In the genomic region with DNA sequence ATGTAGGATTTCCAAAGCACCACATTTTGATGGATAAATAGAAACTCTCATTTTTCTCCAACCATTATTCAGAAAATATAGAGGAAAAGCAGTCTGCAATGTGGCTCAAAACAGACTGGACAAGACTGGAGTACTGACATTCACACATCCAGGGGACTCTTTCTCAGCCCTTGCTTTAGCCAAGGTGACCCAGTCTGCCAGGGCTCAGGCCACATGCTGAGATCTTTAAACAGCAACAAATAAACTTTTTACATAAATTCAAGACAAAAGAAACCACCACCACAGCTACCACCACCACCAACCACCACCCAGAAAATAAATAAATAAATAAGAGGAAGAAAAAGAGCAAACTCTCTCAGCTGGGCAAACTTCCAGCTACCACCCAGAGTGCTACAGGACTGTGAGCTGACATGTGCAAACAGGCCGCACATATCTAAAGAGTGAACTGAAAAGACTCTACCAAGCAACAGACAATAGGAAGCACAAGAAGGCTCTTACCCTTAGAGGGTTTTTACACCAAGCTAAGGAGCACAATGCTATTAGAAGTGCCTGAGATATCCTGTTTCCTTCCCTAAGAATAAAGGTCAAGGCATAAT, we compare ENCODE assay signal across 11 mouse cellular contexts.
DNase-seq lines count a peak whose midpoint lies in the region; ATAC-seq and TF ChIP-seq lines count a peak whose summit lies in the region.
"Had no signal": no experiment of that assay in that cellular context is flagged by ENCODE, and none has a peak within 500 bp of the region (broad histone marks: within the 10 kb centered on the region; RNA-seq: fewer than 3 reads in every experiment).

No protein-coding gene starts in this region.

- H3K4me1 ChIP-seq in kidney, adult 2 months (ENCODE audit: control insufficient read depth, insufficient read depth, low read length): 0 out of 2 replicates have a peak, but pooled peaks cover 3% of the 10 kb centered on the region
- peaks cover 70% of the 10 kb centered on the region for H3K4me1 ChIP-seq in limb, embryonic 12.5 days (replicated peaks)

- H3K36me3 ChIP-seq in kidney, adult 2 months (ENCODE audit: control insufficient read depth, insufficient read depth, low read length): no peaks in the 10 kb centered on the region
- H3K36me3 ChIP-seq in limb, embryonic 12.5 days: no peaks in the 10 kb centered on the region
- H3K36me3 ChIP-seq: forebrain, embryonic 12.5 days; hindbrain, embryonic 15.5 days had no signal

- TF ChIP-seq CTCF in kidney, adult 2 months (conservative IDR thresholded peaks at IDR 0.05; ENCODE audit: insufficient read depth, insufficient read length, low read depth, low read length): no peak

- H3K4me2 ChIP-seq in limb, embryonic 12.5 days: no peak overlapping the region
- H3K4me2 ChIP-seq: forebrain, embryonic 12.5 days; hindbrain, embryonic 15.5 days had no signal

- no peak for TF ChIP-seq POLR2A in kidney, adult 2 months (IDR thresholded peaks at IDR 0.05; ENCODE audit: low read depth, low read length)

- H3K27ac ChIP-seq in kidney, adult 2 months (ENCODE audit: insufficient read depth, low read depth, low read length): no peak overlapping the region
- 0 out of 2 replicates have a peak overlapping the region, but pooled peaks have one; percentile 35 for H3K27ac ChIP-seq in limb, embryonic 12.5 days
- H3K27ac ChIP-seq: forebrain, embryonic 12.5 days; hindbrain, embryonic 15.5 days had no signal

- H3K27me3 ChIP-seq in kidney, adult 2 months (replicated peaks; ENCODE audit: control insufficient read depth, insufficient read depth, low read length): no peaks in the 10 kb centered on the region
- H3K27me3 ChIP-seq in limb, embryonic 12.5 days: no peaks in the 10 kb centered on the region
- H3K27me3 ChIP-seq: hindbrain, embryonic 15.5 days had no signal

- DNase-seq in kidney, adult 2 months: peak; percentile 5
- DNase-seq in kidney, postnatal 25 days: no peak
- peak; percentile 27 for DNase-seq in urinary bladder, postnatal 14 days (ENCODE audit: low spot score)
- no peak for DNase-seq in urinary bladder, adult 2 months (ENCODE audit: low spot score)
- no peak for DNase-seq in testis, postnatal 14 days (ENCODE audit: low spot score)
- no peak for DNase-seq in heart, adult 8-10 months (ENCODE audit: low spot score)
- DNase-seq: spleen, adult 18-20 months had no signal

- H3K4me3 ChIP-seq in kidney, adult 2 months (ENCODE audit: insufficient read depth, low read depth, low read length): no peak overlapping the region
- H3K4me3 ChIP-seq in limb, embryonic 12.5 days (replicated peaks): no peak overlapping the region
- H3K4me3 ChIP-seq: forebrain, embryonic 12.5 days; hindbrain, embryonic 15.5 days had no signal

- ATAC-seq in limb, embryonic 12.5 days (ENCODE audit: insufficient number of reproducible peaks, insufficient read depth, low FRiP score, low TSS enrichment, low read depth): no peak
- no peak for ATAC-seq in CD4-positive, CD25-positive, alpha-beta regulatory T cell, adult 4 months

- no peaks in the 10 kb centered on the region for H3K9me3 ChIP-seq in limb, embryonic 12.5 days
- H3K9me3 ChIP-seq: forebrain, embryonic 12.5 days; hindbrain, embryonic 15.5 days had no signal

- H3K9ac ChIP-seq in limb, embryonic 12.5 days (replicated peaks): no peak overlapping the region
- H3K9ac ChIP-seq: forebrain, embryonic 12.5 days; hindbrain, embryonic 15.5 days had no signal

- 49% methylated on average over 1 of the region's 1 CpGs for WGBS in kidney, adult 2 months
- 55% methylated on average over 1 of the region's 1 CpGs for WGBS in limb, embryonic 12.5 days

Comparison
In these comparisons a context has a peak if more than half of its experiments do, and no peak if none do; other contexts are left out.
1. DNase-seq: peak in kidney, adult 2 months (single experiment) and urinary bladder, postnatal 14 days (single experiment); none in kidney, postnatal 25 days (0 of 2), urinary bladder, adult 2 months (single experiment), testis, postnatal 14 days (single experiment) and heart, adult 8-10 months (single experiment).